Mouse (Mus musculus) CH12F3 (cell line): Measurements from ENCODE around the gene Gm10570.

Experiments
- in situ Hi-C: fragments of 300-500 bp; cut with MboI; formaldehyde crosslinking; loops from 2 replicates; pipeline ENCODE4 v1.14.3; 2020; ENCODE audit warnings: low sequenced_read_pairs

Gm10570 gene

DNA sequence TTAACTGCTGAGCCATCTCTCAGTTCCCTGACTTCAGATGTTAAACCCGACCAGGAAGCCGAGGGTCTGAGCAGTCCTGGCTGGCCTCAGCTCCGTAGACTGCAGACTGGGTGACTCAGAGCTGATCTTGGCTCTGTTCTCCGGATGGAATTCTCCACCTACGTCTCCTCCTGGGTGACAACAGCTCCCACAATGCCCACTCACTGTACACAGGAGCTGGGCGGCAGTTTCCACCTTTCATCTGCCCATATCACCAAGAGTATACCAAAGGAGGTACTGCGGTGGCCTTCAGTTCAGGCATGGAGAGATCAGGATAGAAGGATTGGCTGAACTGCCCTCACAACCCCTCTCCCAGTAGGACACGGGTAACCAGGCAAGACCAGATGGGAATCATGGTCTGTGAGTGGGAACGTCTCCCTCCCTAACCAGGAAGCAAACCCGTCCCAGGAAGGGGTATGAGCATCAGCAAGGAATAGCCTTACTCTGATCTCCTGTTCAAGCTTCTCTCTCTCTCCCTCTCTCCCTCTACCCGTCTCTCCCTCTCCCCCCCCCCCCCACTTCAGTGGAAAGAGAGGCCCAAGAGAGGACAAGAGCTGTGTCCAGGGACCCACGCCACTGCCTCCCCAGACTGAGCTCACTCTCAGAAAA is 34.7 kb downstream of the Gm10570 start:
- in situ Hi-C loops = no loop called here

DNA sequence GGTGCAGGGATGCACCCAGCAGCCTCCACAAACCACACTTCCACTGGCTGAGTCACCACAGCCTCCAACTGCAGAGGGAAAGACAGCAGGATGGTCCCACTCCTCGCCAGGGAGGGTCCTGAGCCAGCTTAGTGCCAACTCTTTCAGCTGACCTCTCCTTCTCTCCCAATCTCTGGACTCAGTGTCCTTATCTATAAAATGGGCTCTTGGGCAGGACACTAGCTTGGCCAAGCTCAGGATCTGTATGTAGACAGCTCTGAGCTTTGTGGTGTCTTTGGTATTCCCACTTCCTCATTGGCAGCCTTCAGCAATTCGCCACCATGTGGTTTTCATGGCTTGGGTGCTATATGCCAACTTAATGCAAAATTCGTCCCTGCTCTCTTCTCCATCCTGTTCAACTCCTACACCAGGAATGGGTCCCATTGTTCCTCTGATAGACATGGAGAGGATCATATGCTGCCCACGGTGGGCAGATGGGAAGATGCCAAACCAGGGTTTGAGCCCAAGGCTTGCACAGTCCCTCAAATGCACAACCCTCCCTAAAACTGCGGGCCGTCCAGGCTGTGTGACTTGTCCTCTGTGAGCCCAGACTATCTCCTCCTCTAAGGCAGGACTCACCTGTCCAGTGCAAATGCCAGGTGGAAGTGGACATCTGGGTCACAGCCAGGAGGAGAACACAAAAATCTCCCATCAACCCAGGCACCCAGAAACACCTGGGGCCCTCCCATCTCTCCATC is 37.7 kb downstream of the Gm10570 start:
- in situ Hi-C loops = no loop called here

DNA sequence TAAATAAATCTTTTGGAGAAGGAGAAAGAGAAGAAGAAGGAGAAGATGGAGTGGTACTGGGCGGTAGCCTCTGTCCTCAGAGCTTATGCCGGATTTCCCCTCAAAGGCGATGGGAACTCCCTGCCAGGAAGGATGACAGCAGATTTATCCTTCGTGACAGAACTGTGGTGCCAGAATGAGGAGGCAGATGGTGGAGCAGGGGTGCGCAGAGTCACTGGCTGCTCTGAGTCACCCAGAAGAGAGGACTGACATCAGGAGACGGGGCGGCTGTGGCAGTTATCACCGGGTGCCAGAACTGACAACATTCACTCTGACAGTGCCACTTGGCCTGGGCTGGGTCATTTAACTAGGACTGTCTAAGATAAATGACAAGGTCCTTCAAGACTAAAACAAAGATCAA is 38.4 kb downstream of the Gm10570 start:
- in situ Hi-C loops = no loop called here

DNA sequence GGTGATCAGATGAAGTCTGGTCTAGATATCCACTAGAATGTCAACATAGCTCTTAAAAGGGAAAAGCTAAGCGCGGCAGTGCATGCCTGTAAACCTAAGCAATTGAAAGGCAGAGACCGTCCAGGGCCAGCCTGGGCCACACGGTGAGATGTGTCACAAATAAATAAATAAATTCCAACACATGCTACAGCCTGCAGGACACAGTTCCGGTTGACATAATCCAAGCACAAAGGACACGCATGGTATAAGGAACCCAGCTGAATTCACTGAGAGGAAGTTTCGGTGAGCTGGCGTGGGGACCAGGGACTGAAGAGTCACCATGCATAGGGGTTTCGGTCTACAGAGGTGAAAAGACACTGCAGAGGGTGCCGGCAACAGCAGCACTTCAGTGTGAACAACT is 39.7 kb downstream of the Gm10570 start:
- in situ Hi-C loops = no loop called here

DNA sequence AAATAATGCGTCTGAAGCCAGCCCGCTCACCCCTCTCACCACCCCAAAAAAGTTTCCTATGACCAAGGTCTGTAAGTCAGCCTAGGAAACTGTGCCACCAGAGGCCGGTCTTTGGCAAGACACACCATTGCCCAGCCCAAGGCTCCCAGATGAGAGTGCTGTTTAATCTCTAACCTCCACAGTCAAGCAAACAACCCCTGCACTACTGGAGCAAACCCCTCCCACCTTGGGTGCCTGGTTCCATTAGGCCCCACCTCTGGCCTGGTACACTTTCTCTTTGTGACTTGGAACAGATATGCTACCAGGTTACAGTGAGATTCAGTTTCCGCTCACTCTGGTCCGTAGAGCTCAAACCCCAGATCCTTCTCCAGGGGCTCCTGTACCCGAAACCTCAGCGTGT is 41.4 kb downstream of the Gm10570 start:
- in situ Hi-C loops = no loop called here

DNA sequence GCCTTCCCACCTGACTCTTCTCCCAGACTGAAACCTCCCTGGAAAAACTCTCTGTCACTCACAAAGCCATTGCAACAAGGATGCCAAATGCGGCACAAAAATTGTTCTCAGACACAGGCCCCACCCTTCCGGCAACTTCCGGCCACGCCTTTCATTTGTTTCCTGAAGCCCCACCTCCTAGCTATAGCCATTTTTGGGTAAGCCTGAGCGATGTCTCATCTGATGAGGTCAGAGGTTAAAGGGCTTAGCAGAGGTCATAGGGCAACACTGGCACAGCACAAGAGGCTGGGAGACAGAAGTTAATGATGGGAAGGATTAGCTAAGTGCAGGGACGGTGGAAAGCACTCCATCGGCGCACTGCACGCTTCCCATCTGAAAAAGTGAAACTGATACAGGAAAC is 41.9 kb downstream of the Gm10570 start:
- in situ Hi-C loops = no loop called here

DNA sequence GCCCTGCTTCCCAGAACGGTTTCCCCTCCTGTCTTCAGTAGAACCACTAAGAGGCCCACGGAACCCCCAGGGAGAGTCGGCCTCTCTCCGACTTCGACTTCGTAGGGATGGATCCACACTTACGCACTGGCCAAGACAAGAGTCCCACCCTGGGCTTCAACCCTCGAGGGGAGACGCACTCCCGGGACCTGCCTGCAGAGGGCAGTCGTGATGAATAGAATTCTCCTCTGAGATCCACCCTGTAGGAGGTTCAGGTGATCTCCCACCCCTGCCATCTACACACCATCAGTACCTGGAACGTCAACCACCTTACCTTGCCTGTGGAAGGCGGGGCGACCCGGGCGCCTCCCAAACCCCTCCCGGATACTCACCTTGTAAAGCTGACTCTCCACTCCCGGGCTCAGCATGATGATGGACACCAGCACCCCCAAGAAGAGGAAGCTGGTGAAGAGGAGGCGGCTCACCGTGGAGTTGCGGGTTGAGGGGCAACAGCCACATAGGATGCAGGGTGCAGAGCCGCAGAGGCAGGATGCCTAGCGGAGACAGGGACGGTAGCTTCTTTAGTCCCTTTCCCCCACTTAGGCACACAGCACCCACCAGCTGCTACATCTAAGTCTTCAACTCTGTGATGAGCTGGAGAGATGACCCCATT is 43.6 kb downstream of the Gm10570 start:
- in situ Hi-C loops = no loop called here

DNA sequence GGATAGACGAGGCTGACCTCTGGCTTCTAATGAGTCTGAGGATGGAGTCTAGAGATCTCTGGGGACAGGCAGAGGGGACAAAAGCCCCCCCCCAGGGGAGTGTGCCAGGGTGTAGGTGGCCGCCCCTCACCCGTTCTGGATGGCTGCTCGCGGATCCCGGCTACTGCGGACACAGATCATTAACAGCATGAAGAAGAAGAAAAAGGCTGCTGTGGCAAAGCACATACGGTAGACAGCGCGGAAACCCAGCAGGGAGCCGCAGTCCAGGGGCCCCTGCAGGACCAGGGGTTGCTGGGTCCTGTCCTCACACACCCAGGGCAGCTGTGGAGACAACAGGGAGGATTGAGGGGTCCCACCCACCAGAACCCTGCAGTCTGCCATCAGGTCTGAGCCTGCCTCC is 44.3 kb downstream of the Gm10570 start:
- in situ Hi-C loops = no loop called here

DNA sequence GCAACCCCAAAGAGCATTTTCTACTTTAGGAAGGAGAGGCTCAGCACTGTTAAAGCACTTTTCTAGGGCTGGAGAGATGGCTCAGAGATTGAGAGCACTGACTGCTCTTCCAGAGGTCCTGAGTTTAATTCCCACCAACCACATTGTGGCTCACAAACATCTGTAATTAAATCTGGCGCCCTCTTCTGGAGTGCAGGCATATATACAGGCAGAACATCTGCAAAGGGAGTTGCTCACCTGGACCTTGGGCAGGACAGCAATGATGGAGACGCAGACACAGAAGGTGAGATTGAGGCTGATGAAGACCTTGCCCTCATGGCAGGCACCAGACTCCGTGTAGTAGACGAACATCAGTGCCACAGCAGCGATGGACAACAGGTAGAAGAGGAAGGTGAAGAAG is 48.1 kb downstream of the Gm10570 start:
- in situ Hi-C loops = no loop called here
